Mouse (Mus musculus) c-Kit-negative CD71-positive TER-119-positive erythroid progenitor cells, embryonic 14.5 days (primary cell): ENCODE data around the gene Gm15023.
"Not testable (repeated sequence)": the region's sequence is repeated elsewhere in the genome, so short reads cannot be mapped to it uniquely, and the experiment has no call there.

ENCODE experiments used
- DNase-seq: peaks from one replicate; pipeline ENCODE4 v3.0.0-alpha.2; 2013; ENCODE audit warnings: low read depth, low spot score

Gene Gm15023

GRCm38 (mm10) chrX:135177532-135177931 lies at the start of gene Gm15023:
Gene Gm15023 (minus strand): TSS chrX:135177632.
- DNase-seq: not testable (repeated sequence)

GRCm38 (mm10) chrX:135210436-135211221 lies 33.2 kb upstream of the Gm15023 start, which contains the start of gene Tceal6:
Gene Tceal6 (minus strand): TSS chrX:135210687.
- no peak for DNase-seq

GRCm38 (mm10) chrX:135209773-135210435 lies 32.5 kb upstream of the Gm15023 start:
- DNase-seq: not testable (repeated sequence)

GRCm38 (mm10) chrX:135189924-135190323 lies 12.5 kb upstream of the Gm15023 start:
- DNase-seq: not testable (repeated sequence)

GRCm38 (mm10) chrX:135188661-135189060 lies 11.2 kb upstream of the Gm15023 start:
- not testable (repeated sequence) for DNase-seq
